Mouse (Mus musculus): ENCODE data around the gene 1700023F06Rik. TPM values are rescaled to one million over a fixed set of nuclear protein-coding genes. Genes with fewer than 3 reads are reported as not detected.

1700023F06Rik gene
- polyA plus RNA-seq, 1 experiment, result not detected

- TF ChIP-seq POLR2A (IDR thresholded peaks at IDR 0.05; ENCODE audit: borderline replicate concordance, control insufficient read depth, low read depth, low read length) (no peak), CTCF (IDR thresholded peaks at IDR 0.05; ENCODE audit: control insufficient read depth, insufficient read depth, low read length) (no peak)
- Histone ChIP-seq H3K4me3 (replicated peaks; ENCODE audit: control insufficient read depth, low read depth, low read length) (no peak overlapping the region), H3K4me1 (ENCODE audit: control insufficient read depth, insufficient read depth, low read length) (no peaks in the 10 kb centered on the region), H3K27ac (ENCODE audit: control insufficient read depth, insufficient read depth, low read depth, low read length, poor library complexity) (no peak overlapping the region)
- 89% methylated on average over 44 of the region's 44 CpGs for WGBS
These were observed 15.2 kb downstream of the 1700023F06Rik start for GRCm38 (mm10) chr11:103192956-103193824.

- Histone ChIP-seq H3K4me3 (replicated peaks; ENCODE audit: control insufficient read depth, low read depth, low read length) (no peak overlapping the region), H3K4me1 (ENCODE audit: control insufficient read depth, insufficient read depth, low read length) (no peaks in the 10 kb centered on the region), H3K27ac (ENCODE audit: control insufficient read depth, insufficient read depth, low read depth, low read length, poor library complexity) (no peak overlapping the region)
- 86% methylated on average over 28 of the region's 28 CpGs for WGBS
- TF ChIP-seq CTCF (IDR thresholded peaks at IDR 0.05; ENCODE audit: control insufficient read depth, insufficient read depth, low read length) (no peak), POLR2A (IDR thresholded peaks at IDR 0.05; ENCODE audit: borderline replicate concordance, control insufficient read depth, low read depth, low read length) (no peak)
These were observed 16.0 kb downstream of the 1700023F06Rik start for GRCm38 (mm10) chr11:103192230-103192955.

GRCm38 (mm10) chr11:103184891-103185290 lies 23.5 kb downstream of the 1700023F06Rik start:
- TF ChIP-seq CTCF (IDR thresholded peaks at IDR 0.05; ENCODE audit: control insufficient read depth, insufficient read depth, low read length), result peak; percentile 54
- TF ChIP-seq POLR2A (IDR thresholded peaks at IDR 0.05; ENCODE audit: borderline replicate concordance, control insufficient read depth, low read depth, low read length), result no peak
- WGBS, result 60% methylated on average over 2 of the region's 2 CpGs
- Histone ChIP-seq H3K27ac (ENCODE audit: control insufficient read depth, insufficient read depth, low read depth, low read length, poor library complexity) (no peak overlapping the region), H3K4me1 (ENCODE audit: control insufficient read depth, insufficient read depth, low read length) (peaks cover 1% of the 10 kb centered on the region; the same call in 1 of the 2 replicates), H3K4me3 (replicated peaks; ENCODE audit: control insufficient read depth, low read depth, low read length) (no peak overlapping the region)

GRCm38 (mm10) chr11:103181911-103182310 lies 26.4 kb downstream of the 1700023F06Rik start:
- Histone ChIP-seq H3K27ac (ENCODE audit: control insufficient read depth, insufficient read depth, low read depth, low read length, poor library complexity) (no peak overlapping the region), H3K4me1 (ENCODE audit: control insufficient read depth, insufficient read depth, low read length) (peaks cover 3% of the 10 kb centered on the region; the same call in 1 of the 2 replicates), H3K4me3 (replicated peaks; ENCODE audit: control insufficient read depth, low read depth, low read length) (no peak overlapping the region)
- 74% methylated on average over 3 of the region's 3 CpGs for WGBS
- TF ChIP-seq CTCF (IDR thresholded peaks at IDR 0.05; ENCODE audit: control insufficient read depth, insufficient read depth, low read length), result no peak
- TF ChIP-seq POLR2A (IDR thresholded peaks at IDR 0.05; ENCODE audit: borderline replicate concordance, control insufficient read depth, low read depth, low read length), result no peak

- Histone ChIP-seq H3K4me3 (replicated peaks; ENCODE audit: control insufficient read depth, low read depth, low read length) (no peak overlapping the region), H3K4me1 (ENCODE audit: control insufficient read depth, insufficient read depth, low read length) (peaks cover 5% of the 10 kb centered on the region; the same call in 1 of the 2 replicates), H3K27ac (ENCODE audit: control insufficient read depth, insufficient read depth, low read depth, low read length, poor library complexity) (no peak overlapping the region)
- TF ChIP-seq CTCF (IDR thresholded peaks at IDR 0.05; ENCODE audit: control insufficient read depth, insufficient read depth, low read length), result no peak
- no peak for TF ChIP-seq POLR2A (IDR thresholded peaks at IDR 0.05; ENCODE audit: borderline replicate concordance, control insufficient read depth, low read depth, low read length)
- WGBS, result 86% methylated on average over 9 of the region's 9 CpGs
These were observed 27.0 kb downstream of the 1700023F06Rik start for GRCm38 (mm10) chr11:103181349-103181748.

- Histone ChIP-seq H3K4me3 (replicated peaks; ENCODE audit: control insufficient read depth, low read depth, low read length) (no peak overlapping the region), H3K4me1 (ENCODE audit: control insufficient read depth, insufficient read depth, low read length) (peaks cover 7% of the 10 kb centered on the region; the same call in 1 of the 2 replicates), H3K27ac (ENCODE audit: control insufficient read depth, insufficient read depth, low read depth, low read length, poor library complexity) (no peak overlapping the region)
- 62% methylated on average over 1 of the region's 1 CpGs for WGBS
- TF ChIP-seq POLR2A (IDR thresholded peaks at IDR 0.05; ENCODE audit: borderline replicate concordance, control insufficient read depth, low read depth, low read length) (no peak), CTCF (IDR thresholded peaks at IDR 0.05; ENCODE audit: control insufficient read depth, insufficient read depth, low read length) (no peak)
These were observed 27.9 kb downstream of the 1700023F06Rik start for GRCm38 (mm10) chr11:103180426-103180825.

- TF ChIP-seq CTCF (IDR thresholded peaks at IDR 0.05; ENCODE audit: control insufficient read depth, insufficient read depth, low read length), result no peak
- TF ChIP-seq POLR2A (IDR thresholded peaks at IDR 0.05; ENCODE audit: borderline replicate concordance, control insufficient read depth, low read depth, low read length), result no peak
- Histone ChIP-seq H3K4me3 (replicated peaks; ENCODE audit: control insufficient read depth, low read depth, low read length) (no peak overlapping the region), H3K4me1 (ENCODE audit: control insufficient read depth, insufficient read depth, low read length) (peaks cover 10% of the 10 kb centered on the region), H3K27ac (ENCODE audit: control insufficient read depth, insufficient read depth, low read depth, low read length, poor library complexity) (peak overlapping the region; percentile 27)
- WGBS, result 89% methylated on average over 8 of the region's 8 CpGs
These were observed 29.6 kb downstream of the 1700023F06Rik start for GRCm38 (mm10) chr11:103178748-103179147.
